Mouse (Mus musculus): Measurements from ENCODE around the gene Rgs18.

Rgs18 gene

DNA sequence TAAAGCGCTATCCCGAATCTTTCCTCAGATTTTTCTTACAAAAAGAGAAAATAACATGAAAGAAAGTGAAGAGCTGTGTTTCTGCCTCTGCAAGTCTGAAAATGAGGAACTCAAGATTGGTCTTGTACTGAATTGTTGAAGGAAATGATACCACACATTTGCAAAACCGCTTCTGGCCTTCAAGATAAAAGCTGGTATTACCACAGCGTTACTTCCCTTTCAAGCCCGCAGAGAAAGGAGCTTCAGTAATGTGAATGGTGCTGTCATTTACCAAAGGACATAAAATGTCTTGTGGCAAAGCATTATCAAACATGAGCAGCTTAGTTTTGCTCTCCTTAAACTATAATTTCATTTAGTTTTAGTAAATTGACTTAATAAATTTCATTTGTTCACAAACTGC lies at the start of gene Rgs18:
Gene Rgs18, minus strand, starts transcription at position 105 of the 400 bp plus-strand sequence.
- ChIA-PET CTCF (no interaction called here), POLR2A (no interaction called here)

GRCm38 (mm10) chr1:144774394-144774793 lies 841 bp downstream of the Rgs18 start:
- CTCF ChIA-PET, result no interaction called here
- POLR2A ChIA-PET, result no interaction called here

- CTCF ChIA-PET, result no interaction called here
- POLR2A ChIA-PET, result no interaction called here
Measured at GRCm38 (mm10) chr1:144766218-144766617, 9.0 kb downstream of the Rgs18 start.

DNA sequence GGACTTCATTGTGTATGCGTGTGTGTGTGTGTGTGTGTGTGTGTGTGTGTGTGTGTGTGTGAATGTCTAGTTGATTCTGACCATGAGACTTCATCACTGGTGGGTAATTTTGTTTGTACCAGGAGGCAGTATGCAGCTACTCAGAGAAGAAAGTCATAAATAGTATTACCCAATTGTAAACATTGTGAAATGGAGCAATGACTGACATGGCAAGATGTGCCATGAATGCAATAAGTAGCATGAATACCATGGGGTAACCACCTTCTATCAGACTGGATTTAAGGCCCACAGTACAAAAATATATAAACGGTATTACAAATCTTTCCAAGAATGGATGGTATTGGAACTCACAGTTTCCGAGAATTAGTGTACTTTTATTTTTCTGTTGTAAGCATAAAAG lies 14.4 kb downstream of the Rgs18 start:
- CTCF ChIA-PET, result no interaction called here
- POLR2A ChIA-PET, result interaction anchor here in 1 of 4 experiments (0.6 kb wide), 1 partner anchor 501 kb away, joined by 3 read pairs; no protein-coding TSS in a partner anchor

DNA sequence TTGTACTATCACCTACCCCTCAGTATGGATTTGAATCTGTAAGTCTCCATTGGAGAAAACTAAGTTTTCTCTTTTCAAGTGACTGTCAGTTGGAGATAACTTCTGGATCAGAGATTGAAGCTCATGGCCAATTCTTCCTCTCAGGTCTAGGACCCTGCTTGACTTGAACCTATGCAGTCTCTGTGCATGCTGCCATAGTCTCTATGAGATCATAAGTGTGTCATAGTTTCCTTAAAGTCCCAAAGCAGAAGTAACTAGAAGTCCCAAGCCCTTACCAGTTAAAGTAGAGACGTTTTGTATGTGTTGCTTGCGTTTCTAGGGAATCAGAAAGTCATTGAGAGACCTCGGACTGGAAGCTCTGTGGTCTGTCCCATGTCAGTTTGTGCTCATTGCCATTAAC lies 24.5 kb downstream of the Rgs18 start:
- CTCF ChIA-PET, result no interaction called here
- POLR2A ChIA-PET, result no interaction called here

DNA sequence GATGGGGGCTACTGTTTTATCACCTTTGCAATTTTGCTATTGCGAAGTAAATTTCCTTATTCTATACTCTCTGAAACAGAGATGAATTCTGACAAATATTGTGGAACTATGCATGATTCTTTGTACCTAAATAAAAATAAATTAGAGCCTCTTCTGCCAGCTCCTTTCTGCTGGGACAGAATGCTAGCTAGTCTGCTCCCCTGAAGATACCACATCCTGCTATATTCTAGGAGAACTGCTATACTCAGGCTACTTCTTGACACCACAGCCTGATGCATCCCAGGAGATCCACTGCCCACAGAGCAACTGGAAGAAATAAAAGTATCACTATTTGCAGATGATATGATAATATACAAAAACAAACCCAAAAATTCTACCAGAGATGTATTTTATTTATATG lies 29.1 kb downstream of the Rgs18 start:
- POLR2A ChIA-PET, result no interaction called here
- CTCF ChIA-PET, result no interaction called here

GRCm38 (mm10) chr1:144737739-144738138 lies 37.5 kb downstream of the Rgs18 start:
- CTCF ChIA-PET, result no interaction called here
- POLR2A ChIA-PET, result no interaction called here

- ChIA-PET POLR2A (no interaction called here), CTCF (no interaction called here)
Measured at GRCm38 (mm10) chr1:144720736-144721135, 54.5 kb downstream of the Rgs18 start.

- ChIA-PET CTCF (interaction anchor here in 1 of 4 experiments (0.6 kb wide), 1 partner anchor 264 kb away, joined by 4 read pairs; no protein-coding TSS in a partner anchor), POLR2A (no interaction called here)
Measured at GRCm38 (mm10) chr1:144704373-144704772, 70.9 kb downstream of the Rgs18 start.

All from embryonic stem cell, embryonic (primary cell).